Mouse (Mus musculus): ENCODE results near the gene Strn4.

DNA sequence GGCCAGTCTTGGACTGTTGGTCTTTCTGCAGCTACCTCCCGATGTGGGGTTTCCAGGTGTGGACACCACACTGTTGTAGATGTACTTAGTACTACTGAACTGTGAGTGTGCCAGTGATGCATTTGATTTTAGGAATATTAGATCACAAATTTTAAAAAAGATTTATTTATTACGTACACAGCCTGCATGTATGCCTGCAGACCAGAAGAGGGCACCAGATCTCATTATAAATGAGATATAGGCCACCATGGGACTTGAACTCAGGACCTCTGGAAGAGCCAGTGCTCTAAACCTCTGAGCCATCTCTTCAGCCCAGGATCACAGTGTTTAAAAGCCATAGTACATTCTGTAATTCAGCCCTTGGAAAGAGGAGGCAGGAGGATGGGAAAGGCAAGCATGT is 3.2 kb upstream of the Strn4 start:
- TF ChIP-seq GATA1 (IDR thresholded peaks at IDR 0.05; ENCODE audit: borderline replicate concordance, low read length) = no peak
- TF ChIP-seq FLI1 (IDR thresholded peaks at IDR 0.05; ENCODE audit: low read length) = no peak

All from megakaryocyte, embryonic 14.5 days (primary cell).